Mouse (Mus musculus) bone marrow macrophage, adult 2 months (primary cell): ENCODE measurements around the gene Ppp1r32. TPM values are rescaled to one million over a fixed set of nuclear protein-coding genes. Genes with fewer than 3 reads are reported as not detected.

Experiments
- H3K27ac ChIP-seq: 2 replicates; pipeline ENCODE4 v1.5.1; 2012; ENCODE audit warnings: low read depth, low read length; ENCODE audit not compliant: insufficient read depth
- H3K4me1 ChIP-seq: 2 replicates; pipeline ENCODE4 v1.6.1; 2012; ENCODE audit warnings: low read length; ENCODE audit not compliant: control insufficient read depth, insufficient read depth
- H3K4me3 ChIP-seq: 2 replicates; pipeline ENCODE4 v1.5.1; 2012; ENCODE audit warnings: mild to moderate bottlenecking, low read length, moderate library complexity; ENCODE audit not compliant: insufficient read depth
- CTCF ChIP-seq: IDR thresholded peaks from 2 replicates; pipeline ENCODE4 v1.5.1; 2012; ENCODE audit warnings: low read depth, mild to moderate bottlenecking, low read length, moderate library complexity
- POLR2A ChIP-seq: IDR thresholded peaks from 2 replicates; pipeline ENCODE4 v1.6.1; 2012; ENCODE audit warnings: mild to moderate bottlenecking, low read depth, low read length, borderline replicate concordance
- polyA plus RNA-seq: library from polyadenylated mRNA; stranded (reverse); fragments of >200 nt; gene quantifications from 2 replicates; pipeline ENCODE4 v1.2.4, GENCODE M21; 2012; ENCODE audit not compliant: missing spikeins, insufficient read depth, insufficient read length

Ppp1r32 gene
- polyA plus RNA-seq, 1 experiment = 0.54 TPM

DNA sequence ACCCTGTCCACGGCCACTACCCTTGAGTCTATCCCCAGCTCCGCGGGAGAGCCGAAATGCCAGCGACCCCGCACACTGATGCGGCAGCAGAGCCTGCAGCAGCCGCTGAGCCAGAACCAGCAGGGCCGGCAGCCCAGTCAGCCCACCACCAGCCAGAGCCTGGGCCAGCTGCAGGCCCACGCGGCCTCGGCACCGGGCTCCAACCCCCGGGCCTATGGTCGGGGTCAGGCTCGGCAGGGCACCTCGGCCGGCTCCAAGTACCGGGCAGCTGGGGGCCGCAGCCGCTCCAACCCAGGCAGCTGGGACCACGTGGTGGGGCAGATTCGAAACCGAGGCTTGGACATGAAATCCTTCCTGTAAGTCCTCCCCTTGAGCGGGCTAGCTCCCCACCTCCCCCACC is 56.4 kb downstream of the Ppp1r32 start:
- H3K4me3 ChIP-seq = no peak overlapping the region
- TF ChIP-seq CTCF = no peak
- no peak for TF ChIP-seq POLR2A
- H3K4me1 ChIP-seq = no peaks in the 10 kb centered on the region
- no peak overlapping the region for H3K27ac ChIP-seq

DNA sequence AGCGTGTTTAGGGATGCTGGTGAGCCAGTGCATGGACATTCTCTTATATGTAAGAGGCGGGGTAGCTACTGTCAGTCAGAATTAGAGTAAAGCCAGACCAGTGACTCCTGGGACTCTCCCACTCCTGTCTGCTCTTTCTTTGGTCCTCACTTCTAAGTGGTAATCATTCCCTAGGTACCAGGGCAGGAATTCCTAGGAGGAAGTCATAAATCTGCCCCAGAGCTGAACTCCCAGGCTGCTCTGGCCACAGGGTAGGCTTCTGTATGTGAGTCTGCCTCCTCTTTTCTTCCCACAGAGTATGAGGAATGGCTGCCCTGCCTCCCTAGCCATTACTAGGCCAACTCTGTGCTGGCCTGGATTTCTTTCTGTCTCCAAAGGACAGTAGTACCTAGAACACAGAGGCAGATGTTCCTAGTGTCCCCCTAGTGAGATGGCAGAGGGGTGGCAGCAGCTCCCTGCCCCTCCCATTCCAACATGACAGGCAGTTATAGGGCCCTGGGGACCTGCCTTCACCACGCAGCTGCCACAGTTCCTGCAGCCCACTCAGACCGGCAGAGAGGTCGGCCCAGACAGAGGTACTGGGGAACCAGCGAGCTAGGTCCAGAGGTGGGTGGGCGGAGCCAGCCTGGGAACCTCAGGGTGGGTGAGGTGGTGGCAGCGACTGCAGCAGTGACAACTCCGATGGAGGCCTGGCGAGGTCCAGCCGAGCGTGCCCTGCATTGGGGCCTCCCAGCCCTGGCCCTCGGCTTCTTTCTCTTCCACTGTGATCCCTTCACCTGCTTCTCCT is 57.1 kb downstream of the Ppp1r32 start:
- Histone ChIP-seq H3K4me1 (no peaks in the 10 kb centered on the region), H3K27ac (no peak overlapping the region), H3K4me3 (no peak overlapping the region)
- TF ChIP-seq POLR2A = no peak
- TF ChIP-seq CTCF = no peak

GRCm38 (mm10) chr19:10424751-10425150 is 58.0 kb downstream of the Ppp1r32 start:
- no peak overlapping the region for H3K27ac ChIP-seq
- no peak for TF ChIP-seq CTCF
- TF ChIP-seq POLR2A = no peak
- no peak overlapping the region for H3K4me3 ChIP-seq
- H3K4me1 ChIP-seq = no peaks in the 10 kb centered on the region

Other genes starting within 250 kb of the Ppp1r32 start
- gene Myrf, start 242.2 kb downstream of the Ppp1r32 start, polyA plus RNA-seq = 0.12 TPM in 1 of 2 replicates, not detected in the other
- gene Dagla, start 178.1 kb downstream of the Ppp1r32 start, polyA plus RNA-seq = 2.8 and 3.2 TPM in 2 replicates
- gene Syt7, start 93.8 kb downstream of the Ppp1r32 start, polyA plus RNA-seq = not detected in 2 replicates
- gene Lrrc10b, start 25.5 kb downstream of the Ppp1r32 start, polyA plus RNA-seq = not detected in 2 replicates
- gene Cpsf7, start 42.3 kb upstream of the Ppp1r32 start, polyA plus RNA-seq = 62.0 and 62.8 TPM in 2 replicates
- gene Sdhaf2, start 43.2 kb upstream of the Ppp1r32 start, polyA plus RNA-seq = 47.0 and 51.9 TPM in 2 replicates
- 6.6 and 7.8 TPM in 2 replicates for gene Tmem216, start 73.3 kb upstream of the Ppp1r32 start, polyA plus RNA-seq
- 30.1 and 34.2 TPM in 2 replicates for gene Cyb561a3, start 94.2 kb upstream of the Ppp1r32 start, polyA plus RNA-seq
- gene Tmem138, start 94.4 kb upstream of the Ppp1r32 start, polyA plus RNA-seq = 8.4 and 10.6 TPM in 2 replicates
- gene Ddb1, start 122.4 kb upstream of the Ppp1r32 start, polyA plus RNA-seq = 85.9 and 103 TPM in 2 replicates
- gene Tkfc, start 122.7 kb upstream of the Ppp1r32 start, polyA plus RNA-seq = 4.9 and 7.1 TPM in 2 replicates
- gene Vwce, start 151.3 kb upstream of the Ppp1r32 start, polyA plus RNA-seq = not detected in 2 replicates
- not detected in 2 replicates for gene Pga5, start 195.1 kb upstream of the Ppp1r32 start, polyA plus RNA-seq
- 39.9 and 41.7 TPM in 2 replicates for gene Vps37c, start 205.8 kb upstream of the Ppp1r32 start, polyA plus RNA-seq